Mouse (Mus musculus) cortical plate, adult 2 months (tissue): Measurements from ENCODE around the gene Prr7.
A peak's percentile ranks its signal among the peaks of the same experiment; 100 is the strongest.

Experiments used
- CTCF ChIP-seq: fragments of 200-500 bp; IDR thresholded peaks from 2 replicates; pipeline ENCODE4 v1.5.1; 2011; ENCODE audit warnings: mild to moderate bottlenecking, control low read depth, low read length; ENCODE audit not compliant: insufficient read depth; ENCODE audit errors: extremely low read depth
- POLR2A ChIP-seq: fragments of 200-500 bp; IDR thresholded peaks from 2 replicates; pipeline ENCODE4 v1.6.1; 2011; ENCODE audit warnings: mild to moderate bottlenecking, low read length, control low read depth; ENCODE audit not compliant: insufficient read depth; ENCODE audit errors: extremely low read depth

GRCm38 (mm10) chr13:55474621-55475069 is 10.6 kb downstream of the Prr7 start:
- TF ChIP-seq CTCF (no peak), POLR2A (0 out of 2 replicates have a peak, but pooled peaks have one; percentile 10)
